In genomic region chr4:82502012-82502411, GRCm38 (mm10) we compare ENCODE assay signal across 7 mouse cellular contexts.
DNase-seq lines count a peak whose midpoint lies in the region; ATAC-seq and TF ChIP-seq lines count a peak whose summit lies in the region.

No protein-coding gene starts in this region.

- H3K9ac ChIP-seq in lung, embryonic 16.5 days (ENCODE audit: low read length) = peak overlapping the region; percentile 72
- H3K9ac ChIP-seq in heart, postnatal 0 days (replicated peaks; ENCODE audit: low read depth, low read length) = peak overlapping the region; percentile 52
- H3K9ac ChIP-seq in liver, embryonic 12.5 days = no peak overlapping the region
- peak overlapping the region; percentile 50 for H3K9ac ChIP-seq in stomach, embryonic 16.5 days (ENCODE audit: low read length)

- H3K4me1 ChIP-seq in lung, embryonic 16.5 days (replicated peaks; ENCODE audit: control insufficient read depth, insufficient read depth, low read length) = peaks cover 24% of the 10 kb centered on the region
- H3K4me1 ChIP-seq in heart, postnatal 0 days (ENCODE audit: control insufficient read depth, insufficient read depth) = peaks cover 33% of the 10 kb centered on the region
- H3K4me1 ChIP-seq in liver, embryonic 12.5 days = peaks cover 8% of the 10 kb centered on the region; the same call in 1 of the 2 replicates
- H3K4me1 ChIP-seq in stomach, embryonic 16.5 days (ENCODE audit: control insufficient read depth, insufficient read depth, low read length) = peaks cover 37% of the 10 kb centered on the region

- H3K36me3 ChIP-seq in lung, embryonic 16.5 days (ENCODE audit: control insufficient read depth, insufficient read depth, low read length) = peaks cover 6% of the 10 kb centered on the region; the same call in 1 of the 2 replicates
- H3K36me3 ChIP-seq in heart, postnatal 0 days (replicated peaks; ENCODE audit: control insufficient read depth, insufficient read depth, low read length) = peaks cover 9% of the 10 kb centered on the region
- H3K36me3 ChIP-seq in liver, embryonic 12.5 days = peaks cover 5% of the 10 kb centered on the region; the same call in 1 of the 2 replicates
- peaks cover 8% of the 10 kb centered on the region; the same call in 1 of the 2 replicates for H3K36me3 ChIP-seq in stomach, embryonic 16.5 days (ENCODE audit: control insufficient read depth, insufficient read depth, low read length)

- H3K4me2 ChIP-seq in lung, embryonic 16.5 days (ENCODE audit: low read depth, low read length) = peak overlapping the region; percentile 59
- H3K4me2 ChIP-seq in heart, postnatal 0 days (ENCODE audit: low read depth, low read length) = peak overlapping the region; percentile 95
- H3K4me2 ChIP-seq in liver, embryonic 12.5 days = peak overlapping the region; percentile 20; the same call in 1 of the 2 replicates
- peak overlapping the region; percentile 58 for H3K4me2 ChIP-seq in stomach, embryonic 16.5 days (ENCODE audit: low read depth, low read length)

- ATAC-seq in lung, embryonic 16.5 days (ENCODE audit: low read depth) = no peak
- ATAC-seq in heart, postnatal 0 days (ENCODE audit: insufficient read depth, low read depth) = no peak
- ATAC-seq in liver, embryonic 12.5 days = no peak
- no peak for ATAC-seq in stomach, embryonic 16.5 days (ENCODE audit: insufficient read depth, low FRiP score)

- DNase-seq in lung, postnatal 36 days = no peak
- no peak for DNase-seq in heart, postnatal 0 days (ENCODE audit: low spot score)
- DNase-seq in B cell, adult 2 months = no peak
- no peak for DNase-seq in thymus, postnatal 4 days

- 6% methylated on average over 5 of the region's 5 CpGs for WGBS in lung, embryonic 16.5 days
- 4% methylated on average over 5 of the region's 5 CpGs for WGBS in heart, postnatal 0 days
- WGBS in liver, embryonic 12.5 days (ENCODE audit: insufficient replicate concordance) = 53% methylated on average over 5 of the region's 5 CpGs
- 16% methylated on average over 5 of the region's 5 CpGs for WGBS in stomach, embryonic 16.5 days

- peak overlapping the region; percentile 57 for H3K4me3 ChIP-seq in lung, embryonic 16.5 days (ENCODE audit: low read length)
- peak overlapping the region; percentile 97 for H3K4me3 ChIP-seq in heart, postnatal 0 days (ENCODE audit: low read depth, low read length)
- no peak overlapping the region for H3K4me3 ChIP-seq in liver, embryonic 12.5 days
- H3K4me3 ChIP-seq in stomach, embryonic 16.5 days (replicated peaks; ENCODE audit: low read length) = peak overlapping the region; percentile 47

- H3K27me3 ChIP-seq in lung, embryonic 16.5 days (ENCODE audit: control insufficient read depth, insufficient read depth, low read depth, low read length) = no peaks in the 10 kb centered on the region
- no peaks in the 10 kb centered on the region for H3K27me3 ChIP-seq in heart, postnatal 0 days (ENCODE audit: control insufficient read depth, insufficient read depth, low read length)
- peaks cover 47% of the 10 kb centered on the region for H3K27me3 ChIP-seq in liver, embryonic 12.5 days (replicated peaks)
- H3K27me3 ChIP-seq in stomach, embryonic 16.5 days (ENCODE audit: control insufficient read depth, insufficient read depth, low read length) = no peaks in the 10 kb centered on the region

- TF ChIP-seq CTCF in heart, postnatal 0 days (IDR thresholded peaks at IDR 0.05; ENCODE audit: low read depth) = no peak

- no peaks in the 10 kb centered on the region for H3K9me3 ChIP-seq in lung, embryonic 16.5 days (ENCODE audit: control insufficient read depth, low read length)
- H3K9me3 ChIP-seq in heart, postnatal 0 days (replicated peaks; ENCODE audit: control insufficient read depth, low read length) = no peaks in the 10 kb centered on the region
- H3K9me3 ChIP-seq in liver, embryonic 12.5 days (replicated peaks) = no peaks in the 10 kb centered on the region
- H3K9me3 ChIP-seq in stomach, embryonic 16.5 days (replicated peaks; ENCODE audit: control insufficient read depth, low read length) = no peaks in the 10 kb centered on the region

- no peak for TF ChIP-seq EP300 in heart, postnatal 0 days (IDR thresholded peaks at IDR 0.05; ENCODE audit: low read depth)

- H3K27ac ChIP-seq in lung, embryonic 16.5 days (ENCODE audit: low read length) = peak overlapping the region; percentile 68
- peak overlapping the region; percentile 83; the same call in 1 of the 2 replicates for H3K27ac ChIP-seq in heart, postnatal 0 days (ENCODE audit: low read depth)
- H3K27ac ChIP-seq in liver, embryonic 12.5 days = no peak overlapping the region
- H3K27ac ChIP-seq in stomach, embryonic 16.5 days (ENCODE audit: low read length) = no peak overlapping the region

Comparison
In these comparisons a context has a peak if more than half of its experiments do, and no peak if none do; other contexts are left out.
1. H3K27ac ChIP-seq: peak in lung, embryonic 16.5 days (single experiment) and heart, postnatal 0 days (single experiment); none in liver, embryonic 12.5 days (single experiment) and stomach, embryonic 16.5 days (single experiment).
2. H3K4me2 ChIP-seq: peak in every context shown above with its lines; median percentile 95 in heart, postnatal 0 days; 59 in lung, embryonic 16.5 days; 58 in stomach, embryonic 16.5 days; 20 in liver, embryonic 12.5 days.